ENCODE assay signal across 10 mouse cellular contexts in the genomic region with DNA sequence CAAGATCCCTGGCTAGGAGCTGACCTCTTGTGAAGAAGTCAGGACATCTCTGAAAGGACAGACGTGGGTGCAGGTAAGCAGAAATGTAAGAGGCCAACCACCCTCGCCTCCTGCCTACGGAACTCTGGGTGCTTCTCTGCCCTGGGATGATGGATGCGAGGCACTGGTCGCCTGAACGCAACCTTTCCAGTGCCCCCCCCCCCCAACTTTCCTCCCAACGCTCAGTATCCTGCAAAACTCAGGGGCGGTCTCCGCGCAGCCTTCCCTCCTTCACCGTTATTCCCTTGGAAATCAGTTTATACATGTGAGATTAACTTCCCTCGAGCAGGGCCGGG. TPM values are rescaled to one million over a fixed set of nuclear protein-coding genes. Genes with fewer than 3 reads are reported as not detected.
A peak's percentile ranks its signal among the peaks of the same experiment; 100 is the strongest.
DNase-seq lines count a peak whose midpoint lies in the region; ATAC-seq and TF ChIP-seq lines count a peak whose summit lies in the region.
"Had no signal": no experiment of that assay in that cellular context is flagged by ENCODE, and none has a peak within 500 bp of the region (broad histone marks: within the 10 kb centered on the region; RNA-seq: fewer than 3 reads in every experiment).

No protein-coding gene starts in this region.

- H3K27ac ChIP-seq in kidney, postnatal 0 days: peak overlapping the region; percentile 89
- peak overlapping the region; percentile 100 for H3K27ac ChIP-seq in embryonic facial prominence, embryonic 13.5 days
- H3K27ac ChIP-seq in hindbrain, postnatal 0 days: peak overlapping the region; percentile 33; the same call in 1 of the 2 replicates
- H3K27ac ChIP-seq in midbrain, embryonic 15.5 days: no peak overlapping the region

- H3K9ac ChIP-seq in kidney, postnatal 0 days (ENCODE audit: low read depth, low read length): peak overlapping the region; percentile 75
- peak overlapping the region; percentile 99 for H3K9ac ChIP-seq in embryonic facial prominence, embryonic 13.5 days
- H3K9ac ChIP-seq in hindbrain, postnatal 0 days (replicated peaks; ENCODE audit: low read length): peak overlapping the region; percentile 33; the same call in 1 of the 2 replicates
- no peak overlapping the region for H3K9ac ChIP-seq in midbrain, embryonic 15.5 days

- H3K9me3 ChIP-seq in kidney, postnatal 0 days (replicated peaks; ENCODE audit: low read length): no peaks in the 10 kb centered on the region
- H3K9me3 ChIP-seq in embryonic facial prominence, embryonic 13.5 days: no peaks in the 10 kb centered on the region
- no peaks in the 10 kb centered on the region for H3K9me3 ChIP-seq in hindbrain, postnatal 0 days (ENCODE audit: low read length)
- no peaks in the 10 kb centered on the region for H3K9me3 ChIP-seq in midbrain, embryonic 15.5 days

- ATAC-seq in kidney, postnatal 0 days (replicated peaks; ENCODE audit: low FRiP score, low read depth): no peak
- no peak for ATAC-seq in embryonic facial prominence, embryonic 13.5 days (ENCODE audit: insufficient number of reproducible peaks, insufficient read depth, low FRiP score, low TSS enrichment, low read depth)
- no peak for ATAC-seq in hindbrain, postnatal 0 days
- no peak for ATAC-seq in midbrain, embryonic 15.5 days (replicated peaks)
- no peak for ATAC-seq in megakaryocyte-erythroid progenitor cell, adult 5-6 weeks (replicated peaks; ENCODE audit: low FRiP score, low TSS enrichment, poor library complexity, severe bottlenecking)
- ATAC-seq: inflammation-experienced regulatory T-cells, adult 6 months had no signal

- no peaks in the 10 kb centered on the region for H3K36me3 ChIP-seq in kidney, postnatal 0 days (ENCODE audit: insufficient read depth, low read length)
- no peaks in the 10 kb centered on the region for H3K36me3 ChIP-seq in embryonic facial prominence, embryonic 13.5 days
- no peaks in the 10 kb centered on the region for H3K36me3 ChIP-seq in hindbrain, postnatal 0 days (ENCODE audit: insufficient read depth, low read length)
- H3K36me3 ChIP-seq in midbrain, embryonic 15.5 days (replicated peaks): no peaks in the 10 kb centered on the region

- intact Hi-C loops in gastrocnemius, postnatal 14 days (cut with DNase I; ENCODE audit: low total_unique reads): loop anchor here (10.0 kb wide), 1 partner anchor 509 kb away; no protein-coding TSS in a partner anchor

- peak overlapping the region; percentile 56 for H3K4me2 ChIP-seq in kidney, postnatal 0 days (ENCODE audit: low read length)
- peak overlapping the region; percentile 65 for H3K4me2 ChIP-seq in embryonic facial prominence, embryonic 13.5 days
- H3K4me2 ChIP-seq in hindbrain, postnatal 0 days (ENCODE audit: low read depth, low read length): peak overlapping the region; percentile 42
- peak overlapping the region; percentile 33 for H3K4me2 ChIP-seq in midbrain, embryonic 15.5 days

- peaks cover 45% of the 10 kb centered on the region for H3K27me3 ChIP-seq in kidney, postnatal 0 days (ENCODE audit: insufficient read depth, low read length)
- H3K27me3 ChIP-seq in embryonic facial prominence, embryonic 13.5 days: peaks cover 19% of the 10 kb centered on the region
- peaks cover 37% of the 10 kb centered on the region for H3K27me3 ChIP-seq in hindbrain, postnatal 0 days (ENCODE audit: insufficient read depth, low read length)
- H3K27me3 ChIP-seq in midbrain, embryonic 15.5 days (replicated peaks): peaks cover 59% of the 10 kb centered on the region

- peak overlapping the region; percentile 49 for H3K4me3 ChIP-seq in kidney, postnatal 0 days (replicated peaks; ENCODE audit: low read depth, low read length)
- peak overlapping the region; percentile 80 for H3K4me3 ChIP-seq in embryonic facial prominence, embryonic 13.5 days
- H3K4me3 ChIP-seq in hindbrain, postnatal 0 days (ENCODE audit: low read length): peak overlapping the region; percentile 35
- H3K4me3 ChIP-seq in midbrain, embryonic 15.5 days: peak overlapping the region; percentile 21

- DNase-seq in kidney, postnatal 0 days (ENCODE audit: low spot score): peak; percentile 7
- no peak for DNase-seq in kidney, adult 8-10 months
- no peak for DNase-seq in hindbrain, postnatal 0 days (ENCODE audit: low spot score)
- no peak for DNase-seq in gastrocnemius, postnatal 14 days
- DNase-seq in B cell, adult 2 months: no peak

- TF ChIP-seq CTCF in kidney, postnatal 0 days (IDR thresholded peaks at IDR 0.05; ENCODE audit: low read depth): no peak
- TF ChIP-seq CTCF in hindbrain, postnatal 0 days (IDR thresholded peaks at IDR 0.05; ENCODE audit: low read depth): no peak

- WGBS in kidney, postnatal 0 days: under 1% methylated on average over 13 of the region's 13 CpGs
- WGBS in embryonic facial prominence, embryonic 13.5 days: under 1% methylated on average over 13 of the region's 13 CpGs
- WGBS in hindbrain, postnatal 0 days: 2% methylated on average over 13 of the region's 13 CpGs
- WGBS in midbrain, embryonic 15.5 days: 0% methylated on average over 13 of the region's 13 CpGs

- H3K4me1 ChIP-seq in kidney, postnatal 0 days (replicated peaks; ENCODE audit: insufficient read depth, low read length): peaks cover 9% of the 10 kb centered on the region; the same call in 1 of the 2 replicates
- H3K4me1 ChIP-seq in embryonic facial prominence, embryonic 13.5 days: peaks cover 32% of the 10 kb centered on the region
- peaks cover 2% of the 10 kb centered on the region for H3K4me1 ChIP-seq in hindbrain, postnatal 0 days (ENCODE audit: insufficient read depth, low read length)
- H3K4me1 ChIP-seq in midbrain, embryonic 15.5 days: peaks cover 53% of the 10 kb centered on the region

RNA-seq across cellular contexts. Expression of gene Pdgfra, which starts 1.5 kb away (rescaled TPM):
- polyA plus RNA-seq in kidney, postnatal 0 days (2015; fragmentation: Nextera tagmentation; extraction: Ambion mirVana): 23.4 and 23.8 TPM in 2 replicates
- 78.8 and 96.8 TPM in 2 replicates for polyA plus RNA-seq in embryonic facial prominence, embryonic 13.5 days (2015; fragmentation: Nextera tagmentation; extraction: Ambion mirVana)
- total RNA-seq in hindbrain, postnatal 0 days (2014; rRNA removed): 60.2 and 63.0 TPM in 2 replicates
- 21.9 and 25.7 TPM in 2 replicates for polyA plus RNA-seq in hindbrain, postnatal 0 days (2015; fragmentation: Nextera tagmentation; extraction: Ambion mirVana)
- polyA plus RNA-seq in midbrain, embryonic 15.5 days (2015; fragmentation: Nextera tagmentation; extraction: Ambion mirVana): 11.1 and 11.3 TPM in 2 replicates
- total RNA-seq in megakaryocyte-erythroid progenitor cell, adult 5-6 weeks (2014; fragmentation: Nextera tagmentation): not detected in 2 replicates
- not detected in 2 replicates for total RNA-seq in megakaryocyte-erythroid progenitor cell, adult 5-6 weeks (2017)
- 10 to 100 TPM; 38.7 to 41.4 TPM for total RNA-seq in gastrocnemius, postnatal 14 days (2021)
- total RNA-seq: MEL had no signal
- polyA plus RNA-seq: inflammation-experienced regulatory T-cells, adult 6 months had no signal

Comparison
In these comparisons a context has a peak if more than half of its experiments do, and no peak if none do; other contexts are left out.
1. H3K4me3 ChIP-seq: peak in every context shown above with its lines; median percentile 80 in embryonic facial prominence, embryonic 13.5 days; 49 in kidney, postnatal 0 days; 35 in hindbrain, postnatal 0 days; 21 in midbrain, embryonic 15.5 days.